Mouse (Mus musculus): ENCODE measurements at regions not wholly inside any gene's neighbourhood (a gene's known extent, or its start where the extent isn't known, plus 50 kb on each side); places are given as distances from the start of the nearest gene placed in this dataset.

GRCm38 (mm10) chr8:88951145-88951828 is 92.7 kb downstream of the Sall1 start:
- no peak for TF ChIP-seq CTCF (IDR thresholded peaks at IDR 0.05; ENCODE audit: low read depth, low read length)
- no peak for TF ChIP-seq GATA1 (IDR thresholded peaks at IDR 0.05; ENCODE audit: borderline replicate concordance, low read length)
- TF ChIP-seq TAL1 (conservative IDR thresholded peaks at IDR 0.05; ENCODE audit: low read depth, low read length): no peak

All from G1E (cell line).